Mouse (Mus musculus) c-Kit-positive CD71-negative TER-119-negative erythroid progenitor cells, embryonic 14.5 days (primary cell): Measurements from ENCODE around the gene Actb.

Experiments used
- DNase-seq: peaks from one replicate; pipeline ENCODE4 v3.0.0-alpha.2; 2013; ENCODE audit warnings: low read depth

Gene Actb

DNA sequence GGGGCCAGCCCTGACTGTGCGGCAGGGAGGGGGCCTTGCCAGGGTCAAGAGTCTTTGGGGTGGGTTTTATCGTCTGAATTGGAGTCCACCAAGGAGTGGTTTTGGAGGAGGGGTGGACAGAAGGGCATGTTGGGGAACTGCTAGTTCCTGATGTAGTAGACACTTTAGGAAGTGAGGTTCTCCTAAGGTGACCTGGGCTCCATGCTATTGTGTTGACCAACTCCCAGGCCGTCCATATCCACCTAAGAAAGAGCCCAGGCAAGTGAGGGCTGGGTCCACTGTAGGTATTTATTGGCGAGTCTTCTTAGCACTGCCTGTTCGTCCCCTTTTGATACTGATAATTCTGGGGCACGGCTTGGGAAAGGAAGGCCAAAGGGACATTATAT, 14.5 kb upstream of the Actb start:
- no peak for DNase-seq

DNA sequence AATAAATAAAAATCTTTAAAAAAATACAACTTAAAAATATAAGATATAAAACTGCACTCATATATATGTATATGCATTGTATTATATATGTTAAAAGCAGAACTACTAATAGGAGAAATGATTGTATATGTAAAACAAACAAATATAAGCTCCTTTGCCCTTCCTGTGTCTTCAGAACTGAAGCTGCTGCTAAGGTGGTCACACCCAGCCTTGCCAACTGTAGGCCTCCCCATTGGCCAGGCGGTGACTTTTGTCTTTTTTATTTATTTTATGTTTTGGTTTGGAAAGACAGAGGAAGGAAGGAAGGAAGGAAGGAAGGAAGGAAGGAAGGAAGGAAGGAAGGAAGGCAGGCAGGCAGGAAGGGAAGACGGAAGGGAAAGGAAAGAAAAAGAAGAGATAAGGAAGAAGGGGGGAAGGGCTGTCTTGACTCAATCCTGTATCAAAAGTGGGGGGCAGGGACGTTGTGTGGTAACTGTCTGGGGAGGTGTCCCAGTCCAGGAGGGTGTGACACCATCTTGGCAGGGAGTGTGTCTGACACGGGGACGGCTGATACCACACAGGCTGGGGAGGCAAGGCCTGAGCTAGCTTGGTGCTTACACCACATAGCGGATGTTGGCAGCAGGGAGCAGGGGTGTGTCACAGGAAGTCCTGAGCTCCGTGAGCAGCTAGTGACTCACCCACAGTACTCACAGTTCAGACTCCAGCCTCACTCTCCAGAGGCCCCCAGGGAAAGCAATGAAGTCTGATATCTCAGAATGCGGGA, 13.9 kb upstream of the Actb start:
- peak; percentile 88 for DNase-seq

DNA sequence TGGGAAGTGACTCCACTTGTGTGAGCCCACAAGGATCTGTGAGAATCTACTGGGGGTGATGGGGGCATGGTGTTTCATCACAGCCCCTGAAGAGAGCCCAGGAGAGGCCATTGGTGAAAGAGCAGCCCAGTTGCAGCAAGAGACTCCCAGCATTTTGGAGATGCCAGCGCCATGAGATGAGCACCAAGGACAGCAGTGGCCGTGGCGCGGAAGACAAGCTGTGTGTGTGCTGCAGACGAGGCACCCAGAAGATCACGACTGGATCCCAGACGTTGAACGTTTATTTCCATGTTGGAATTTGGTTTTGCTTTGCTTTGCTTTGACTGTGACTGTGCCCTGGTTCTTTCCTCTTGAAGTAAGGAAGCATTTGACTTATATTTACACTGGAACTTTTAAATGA, 10.8 kb upstream of the Actb start:
- no peak for DNase-seq

DNA sequence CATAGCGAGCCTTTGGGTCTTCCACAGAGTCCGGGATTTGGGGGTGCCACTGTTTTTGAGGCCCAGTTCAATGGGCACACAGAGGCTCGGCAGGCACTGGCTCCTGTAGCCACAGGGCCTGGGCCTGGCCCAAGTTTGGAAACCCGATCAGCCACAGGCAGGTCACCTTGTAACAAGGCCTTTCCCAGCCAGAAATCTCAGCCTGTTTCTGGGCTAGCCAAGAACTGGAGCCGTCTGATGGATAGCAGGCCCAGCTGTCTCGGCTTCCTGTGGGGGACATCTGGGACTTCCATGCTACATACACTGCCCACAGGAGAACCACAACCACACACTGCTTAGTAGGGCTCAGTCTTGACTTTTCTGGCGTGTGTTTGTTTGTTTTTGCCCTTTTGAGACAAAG, 10.0 kb upstream of the Actb start:
- no peak for DNase-seq

DNA sequence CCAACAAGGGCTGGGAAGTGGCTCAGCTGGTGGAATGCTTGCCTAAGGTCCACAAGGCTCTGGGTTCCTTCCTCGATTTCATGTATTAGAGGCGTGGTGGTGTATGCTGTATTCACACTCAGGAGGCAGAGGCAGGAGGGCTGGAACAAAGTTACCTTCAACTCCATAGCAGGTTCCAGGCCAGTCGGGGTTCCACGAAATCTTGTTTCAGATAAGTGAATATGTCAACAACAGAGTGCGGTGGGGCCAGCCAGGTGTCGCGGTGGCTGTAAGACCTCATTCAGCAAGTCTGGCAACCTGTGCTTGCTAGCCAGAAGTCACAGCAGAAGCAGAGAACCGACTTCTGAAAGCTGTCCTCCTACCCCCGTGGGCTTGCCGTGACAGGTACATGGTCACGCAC, 8.7 kb upstream of the Actb start:
- DNase-seq = no peak

DNA sequence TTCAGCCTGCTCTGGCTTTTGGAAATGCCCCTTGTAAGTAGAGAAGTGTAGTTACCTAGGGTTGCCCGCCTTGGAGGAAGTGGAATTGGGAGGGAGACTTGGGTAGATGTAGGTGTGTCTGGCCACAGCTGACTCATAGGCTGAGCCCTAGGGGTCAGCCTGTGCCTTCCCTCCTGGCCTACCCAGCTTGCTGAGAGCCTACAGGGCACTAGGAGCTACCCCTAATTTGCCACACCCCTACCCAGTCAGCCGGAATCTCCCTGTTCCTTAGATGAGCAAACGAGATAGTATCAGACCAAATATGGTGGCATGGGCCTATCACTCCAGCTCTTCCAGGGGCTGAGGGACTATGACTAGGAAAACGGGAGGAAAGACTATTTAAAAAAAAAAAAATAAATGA, 6.2 kb upstream of the Actb start:
- no peak for DNase-seq

DNA sequence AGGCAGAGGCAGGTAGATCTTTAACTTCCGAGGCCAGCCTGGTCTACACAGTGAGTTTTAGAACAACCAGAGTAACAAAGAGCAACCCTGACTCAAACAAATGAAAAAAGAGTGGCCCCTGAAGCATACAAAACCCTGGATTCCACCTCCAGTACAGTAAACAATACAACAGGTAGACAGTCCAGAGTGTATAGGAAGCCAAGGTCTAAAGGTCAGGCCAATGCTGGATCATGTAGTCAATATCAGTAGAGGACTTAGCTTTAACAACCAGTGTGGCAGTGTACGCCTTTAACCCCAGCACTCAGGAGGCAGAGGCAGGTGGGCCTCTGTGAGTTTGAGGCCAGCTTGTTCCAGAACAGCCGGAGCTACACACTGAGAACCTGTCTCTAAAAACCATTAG, 5.8 kb upstream of the Actb start:
- DNase-seq = no peak

DNA sequence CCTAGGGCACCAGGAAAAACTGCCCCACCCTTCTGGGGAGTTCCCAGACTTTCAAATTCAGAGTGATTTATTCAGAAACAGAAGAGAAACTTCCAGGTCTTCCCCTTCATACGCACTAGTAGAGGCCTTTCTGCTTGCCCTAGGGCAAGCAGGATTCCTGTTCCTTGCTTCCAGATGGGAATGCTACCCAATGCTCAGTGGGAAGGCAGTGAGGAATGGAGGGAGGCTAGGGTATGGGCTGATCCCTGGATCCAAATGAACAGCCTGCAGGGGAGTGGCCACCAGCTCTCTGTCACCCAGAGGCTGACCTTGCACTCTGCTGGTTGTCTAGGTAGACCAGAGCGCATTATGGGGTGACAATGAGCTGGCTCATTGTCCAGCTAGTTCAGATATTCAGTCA, 5.1 kb upstream of the Actb start:
- no peak for DNase-seq

DNA sequence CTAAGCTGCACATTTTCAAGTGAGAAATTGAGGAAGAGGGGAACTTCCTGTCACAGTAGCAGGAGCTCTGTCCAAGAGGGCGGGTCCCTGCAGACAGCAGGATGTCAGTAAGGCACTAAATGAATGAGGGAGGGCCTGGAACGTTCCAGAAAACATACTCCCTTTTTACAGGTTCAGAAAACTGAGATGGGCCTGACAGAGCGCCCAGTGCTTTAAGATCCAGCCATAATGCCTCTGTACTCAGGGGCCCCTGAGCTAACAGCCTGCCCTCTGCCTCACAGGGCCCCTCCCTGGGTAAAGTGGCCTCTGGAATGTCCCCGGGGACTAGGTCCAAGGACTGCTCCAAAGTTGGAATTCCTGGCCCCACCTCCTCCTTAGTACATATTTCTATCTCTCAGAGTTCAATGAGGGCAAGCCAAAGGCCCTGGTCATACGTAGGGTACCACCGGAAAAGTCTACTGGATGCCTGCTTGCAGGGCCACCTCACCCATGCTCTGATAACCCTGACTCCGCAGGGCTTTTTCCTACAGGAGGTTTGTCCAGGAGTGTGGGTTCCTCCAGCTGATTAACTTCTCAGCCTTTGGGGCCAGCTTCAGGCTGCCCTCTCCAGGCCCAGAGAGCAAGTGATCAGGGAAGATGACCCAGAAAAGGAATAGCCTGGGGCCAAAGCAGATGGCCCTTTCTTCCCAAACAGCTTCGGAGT, 3.2 kb upstream of the Actb start:
- DNase-seq = no peak

DNA sequence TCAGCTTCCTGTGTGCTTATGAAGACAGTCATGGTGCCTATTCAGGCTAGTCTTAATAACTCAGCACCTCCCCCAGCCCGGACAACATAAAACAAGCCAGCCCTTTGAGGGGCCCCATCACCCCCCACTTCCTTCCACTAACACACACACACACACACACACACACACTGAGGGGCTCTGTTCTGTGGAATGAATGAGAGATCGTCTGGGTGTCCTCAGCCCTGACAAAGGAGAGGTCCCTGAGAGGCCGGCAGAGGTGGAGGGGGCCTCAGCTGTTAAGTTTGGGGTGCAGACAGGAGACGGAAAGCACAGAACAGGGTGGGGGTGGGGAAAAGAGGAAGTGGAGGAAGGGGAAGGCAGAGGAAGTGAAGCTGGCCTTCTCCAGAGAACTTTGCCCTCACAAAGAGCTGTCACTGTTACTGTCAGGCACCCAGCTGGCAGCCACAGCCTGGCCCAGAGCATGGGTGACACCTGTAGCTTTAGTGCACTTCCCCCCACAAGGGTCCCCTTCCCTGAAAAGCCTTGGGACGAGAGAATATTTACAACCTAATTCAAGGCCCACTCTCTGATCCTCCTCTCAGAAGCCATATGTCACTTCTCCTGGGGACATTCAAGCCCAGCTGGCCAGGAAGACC, 2.5 kb upstream of the Actb start:
- DNase-seq = no peak

DNA sequence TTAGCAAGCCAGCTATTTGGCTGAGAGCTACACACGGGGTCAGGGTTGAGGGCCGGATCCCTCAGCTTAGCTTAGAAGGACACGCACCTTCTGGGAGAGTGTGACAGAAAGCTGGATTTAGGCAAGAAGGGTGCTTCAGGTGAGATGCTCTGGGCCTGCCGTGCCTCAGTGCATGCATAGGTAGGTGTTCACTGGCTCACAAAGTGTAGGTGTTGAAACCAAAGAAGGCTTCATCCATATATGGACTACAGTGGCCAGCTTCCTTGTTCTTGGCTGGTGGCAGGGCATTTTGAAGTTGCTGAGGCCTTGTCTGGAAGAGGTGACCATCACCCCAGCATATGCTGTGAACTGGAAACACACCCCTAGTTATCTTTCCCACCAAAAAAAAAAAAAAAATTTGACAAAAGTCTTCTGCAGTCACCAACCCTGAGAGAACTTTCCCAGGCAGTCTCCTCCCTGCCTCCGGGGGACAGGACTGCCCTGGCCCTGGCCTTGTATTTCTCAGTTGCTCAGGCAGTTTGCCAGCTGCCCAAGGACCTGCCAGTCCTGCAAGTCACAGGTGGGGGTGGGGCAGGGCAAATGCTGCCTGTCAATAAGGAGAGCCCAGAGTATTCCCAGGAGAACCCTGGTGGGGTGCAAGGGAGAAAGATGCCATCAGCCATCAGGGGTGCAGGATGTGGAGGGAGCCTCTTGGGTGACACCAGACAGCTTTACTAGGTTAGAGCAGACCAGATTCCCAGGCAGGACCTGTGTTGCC, 1.4 kb upstream of the Actb start:
- DNase-seq = no peak

DNA sequence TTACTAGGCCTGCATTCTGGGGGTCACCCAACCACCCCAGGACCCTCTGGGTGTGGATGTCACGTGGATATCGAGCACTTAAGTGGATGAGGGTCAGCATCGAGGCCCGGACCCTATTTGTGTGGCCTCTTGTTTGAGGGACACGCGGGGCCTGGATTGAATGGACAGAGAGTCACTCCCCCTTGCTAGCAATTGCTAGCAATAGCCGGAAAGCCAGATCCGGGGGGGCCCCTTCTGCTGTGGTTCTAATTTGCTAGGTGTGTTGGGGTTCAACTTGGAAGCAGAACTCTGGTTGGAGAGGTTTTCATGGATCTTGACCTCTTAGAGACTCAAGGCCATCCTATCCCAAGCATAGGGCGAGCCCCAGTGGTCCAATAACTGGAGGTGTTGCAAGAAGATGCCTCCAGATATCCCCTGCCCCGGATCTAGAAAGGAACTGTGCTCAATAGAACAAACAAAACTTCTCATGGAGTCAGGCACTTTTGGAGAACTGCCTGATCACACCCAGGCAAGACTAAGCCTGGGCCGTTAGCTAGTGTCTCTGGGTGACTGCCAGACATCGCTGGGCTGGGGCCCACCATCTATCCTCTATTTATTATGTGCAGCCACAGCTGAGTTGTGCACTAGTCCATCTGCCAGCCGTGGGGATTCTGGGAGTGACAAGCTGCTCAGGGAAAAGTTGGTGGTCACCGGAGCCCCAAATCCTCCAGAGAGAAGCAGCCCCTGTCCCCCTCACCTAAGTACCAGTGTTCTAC, 671 bp upstream of the Actb start:
- no peak for DNase-seq

DNA sequence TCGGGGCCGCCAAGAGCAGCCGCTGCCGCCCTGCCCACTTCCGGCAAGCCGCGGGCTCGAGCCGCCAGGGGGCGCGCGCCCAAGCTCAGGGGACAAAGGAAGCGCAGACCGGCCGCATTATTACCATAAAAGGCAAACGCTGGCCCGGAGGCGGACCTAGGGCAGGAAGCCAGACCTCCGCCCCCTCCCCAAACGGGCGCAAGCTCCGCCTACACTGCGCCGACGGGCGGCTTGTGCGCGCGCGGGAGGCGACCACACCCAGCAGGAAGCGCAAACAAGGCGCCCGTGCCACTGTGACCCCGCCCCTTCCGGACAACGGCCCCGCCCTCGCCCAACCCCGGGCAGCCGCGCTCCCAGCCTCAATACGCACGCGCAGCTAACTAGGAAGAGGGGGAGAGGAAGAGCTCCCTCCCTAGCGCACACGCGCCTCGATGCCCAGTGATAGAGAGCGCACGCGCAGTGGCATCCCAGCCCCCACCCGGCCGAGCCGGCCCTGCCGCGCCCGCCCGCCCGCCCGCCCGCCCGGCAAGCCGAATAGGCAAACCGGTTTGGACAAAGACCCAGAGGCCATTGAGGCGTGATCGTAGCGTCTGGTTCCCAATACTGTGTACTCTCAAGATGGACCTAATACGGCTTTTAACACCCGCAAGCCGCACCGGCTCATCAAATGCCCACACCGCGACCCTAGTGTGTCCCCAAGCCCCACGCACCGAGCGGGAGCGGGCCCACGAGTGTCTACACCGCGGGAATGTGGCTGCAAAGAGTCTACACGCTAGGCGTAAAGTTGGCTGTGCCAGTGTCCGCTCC, 626 bp downstream of the Actb start:
- peak; percentile 94 for DNase-seq

DNA sequence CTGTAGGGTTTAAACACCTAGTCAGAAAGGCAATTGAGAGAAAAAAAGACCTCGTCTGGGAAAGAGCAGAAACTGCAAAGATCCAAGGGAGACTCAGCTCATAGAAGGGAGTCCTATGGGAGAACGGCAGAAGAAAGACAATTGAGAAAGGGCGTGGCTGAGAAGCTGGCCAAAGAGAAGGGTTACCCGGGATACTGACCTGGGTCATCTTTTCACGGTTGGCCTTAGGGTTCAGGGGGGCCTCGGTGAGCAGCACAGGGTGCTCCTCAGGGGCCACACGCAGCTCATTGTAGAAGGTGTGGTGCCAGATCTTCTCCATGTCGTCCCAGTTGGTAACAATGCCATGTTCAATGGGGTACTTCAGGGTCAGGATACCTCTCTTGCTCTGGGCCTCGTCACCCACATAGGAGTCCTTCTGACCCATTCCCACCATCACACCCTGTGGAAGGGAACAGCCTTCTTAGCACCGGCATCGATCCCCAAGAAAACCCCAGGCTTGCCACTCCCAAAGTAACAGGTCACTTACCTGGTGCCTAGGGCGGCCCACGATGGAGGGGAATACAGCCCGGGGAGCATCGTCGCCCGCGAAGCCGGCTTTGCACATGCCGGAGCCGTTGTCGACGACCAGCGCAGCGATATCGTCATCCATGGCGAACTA, 1.4 kb downstream of the Actb start:
- DNase-seq = no peak

DNA sequence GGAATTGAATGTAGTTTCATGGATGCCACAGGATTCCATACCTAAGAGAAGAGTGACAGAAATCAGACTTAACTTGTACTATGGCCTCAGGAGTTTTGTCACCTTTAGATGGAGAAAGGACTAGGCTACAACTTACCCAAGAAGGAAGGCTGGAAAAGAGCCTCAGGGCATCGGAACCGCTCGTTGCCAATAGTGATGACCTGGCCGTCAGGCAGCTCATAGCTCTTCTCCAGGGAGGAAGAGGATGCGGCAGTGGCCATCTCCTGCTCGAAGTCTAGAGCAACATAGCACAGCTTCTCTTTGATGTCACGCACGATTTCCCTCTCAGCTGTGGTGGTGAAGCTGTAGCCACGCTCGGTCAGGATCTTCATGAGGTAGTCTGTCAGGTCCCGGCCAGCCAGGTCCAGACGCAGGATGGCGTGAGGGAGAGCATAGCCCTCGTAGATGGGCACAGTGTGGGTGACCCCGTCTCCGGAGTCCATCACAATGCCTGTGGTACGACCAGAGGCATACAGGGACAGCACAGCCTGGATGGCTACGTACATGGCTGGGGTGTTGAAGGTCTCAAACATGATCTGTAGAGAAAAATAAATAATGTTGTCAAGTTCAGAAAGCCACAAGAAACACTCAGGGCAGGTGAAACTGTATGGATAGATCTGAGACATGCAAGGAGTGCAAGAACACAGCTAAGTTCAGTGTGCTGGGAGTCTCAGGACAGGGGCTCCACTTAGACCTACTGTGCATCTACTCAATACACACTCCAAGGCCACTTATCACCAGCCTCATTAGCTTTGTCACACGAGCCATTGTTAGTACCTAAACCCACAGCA, 2.1 kb downstream of the Actb start:
- no peak for DNase-seq

DNA sequence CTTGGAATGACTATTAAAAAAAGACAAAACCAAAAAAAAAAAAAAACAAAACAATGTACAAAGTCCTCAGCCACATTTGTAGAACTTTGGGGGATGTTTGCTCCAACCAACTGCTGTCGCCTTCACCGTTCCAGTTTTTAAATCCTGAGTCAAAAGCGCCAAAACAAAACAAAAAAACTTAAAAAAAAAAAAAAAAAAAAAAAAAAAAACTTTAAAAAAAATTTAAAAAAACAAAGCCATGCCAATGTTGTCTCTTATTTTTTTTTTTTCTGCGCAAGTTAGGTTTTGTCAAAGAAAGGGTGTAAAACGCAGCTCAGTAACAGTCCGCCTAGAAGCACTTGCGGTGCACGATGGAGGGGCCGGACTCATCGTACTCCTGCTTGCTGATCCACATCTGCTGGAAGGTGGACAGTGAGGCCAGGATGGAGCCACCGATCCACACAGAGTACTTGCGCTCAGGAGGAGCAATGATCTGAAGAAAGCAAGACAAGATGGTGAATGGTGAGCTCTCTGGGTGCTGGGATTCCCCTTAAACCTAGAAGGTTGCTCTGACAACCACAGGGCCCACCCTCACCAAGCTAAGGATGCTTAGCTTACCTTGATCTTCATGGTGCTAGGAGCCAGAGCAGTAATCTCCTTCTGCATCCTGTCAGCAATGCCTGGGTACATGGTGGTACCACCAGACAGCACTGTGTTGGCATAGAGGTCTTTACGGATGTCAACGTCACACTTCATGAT, 2.9 kb downstream of the Actb start:
- DNase-seq = no peak

DNA sequence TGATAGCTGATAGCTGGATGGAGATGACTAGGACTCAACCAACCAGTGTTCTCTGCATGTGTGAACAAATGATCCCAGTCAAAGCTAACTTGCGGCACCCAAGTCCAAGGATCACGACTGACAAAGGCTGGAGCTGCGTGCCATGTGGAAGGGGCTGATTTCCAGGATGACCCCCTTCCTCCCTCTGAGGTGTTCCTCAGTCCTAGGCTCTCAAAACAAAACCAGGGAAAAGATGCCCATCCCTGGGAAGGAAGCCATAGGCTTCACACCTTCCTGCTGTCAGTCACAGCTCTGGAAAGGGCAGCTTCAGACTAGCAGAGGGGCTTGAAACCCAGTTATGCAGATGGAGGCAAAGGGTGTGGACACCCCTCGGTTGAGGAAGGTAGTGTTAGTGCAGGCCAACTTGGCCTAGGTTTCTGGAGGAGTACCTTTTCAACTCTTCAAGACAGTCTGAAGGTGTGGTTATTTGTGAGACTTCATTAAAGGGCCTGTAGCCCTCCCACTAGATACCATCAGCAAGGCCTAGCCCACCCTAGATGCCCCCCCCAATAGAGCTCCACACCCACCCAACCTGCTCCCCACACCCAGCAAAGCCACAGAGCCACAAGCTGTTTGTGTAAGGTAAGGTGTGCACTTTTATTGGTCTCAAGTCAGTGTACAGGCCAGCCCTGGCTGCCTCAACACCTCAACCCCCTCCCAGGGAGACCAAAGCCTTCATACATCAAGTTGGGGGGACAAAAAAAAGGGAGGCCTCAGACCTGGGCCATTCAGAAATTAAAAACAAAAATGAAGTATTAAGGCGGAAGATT, 3.8 kb downstream of the Actb start:
- no peak for DNase-seq

DNA sequence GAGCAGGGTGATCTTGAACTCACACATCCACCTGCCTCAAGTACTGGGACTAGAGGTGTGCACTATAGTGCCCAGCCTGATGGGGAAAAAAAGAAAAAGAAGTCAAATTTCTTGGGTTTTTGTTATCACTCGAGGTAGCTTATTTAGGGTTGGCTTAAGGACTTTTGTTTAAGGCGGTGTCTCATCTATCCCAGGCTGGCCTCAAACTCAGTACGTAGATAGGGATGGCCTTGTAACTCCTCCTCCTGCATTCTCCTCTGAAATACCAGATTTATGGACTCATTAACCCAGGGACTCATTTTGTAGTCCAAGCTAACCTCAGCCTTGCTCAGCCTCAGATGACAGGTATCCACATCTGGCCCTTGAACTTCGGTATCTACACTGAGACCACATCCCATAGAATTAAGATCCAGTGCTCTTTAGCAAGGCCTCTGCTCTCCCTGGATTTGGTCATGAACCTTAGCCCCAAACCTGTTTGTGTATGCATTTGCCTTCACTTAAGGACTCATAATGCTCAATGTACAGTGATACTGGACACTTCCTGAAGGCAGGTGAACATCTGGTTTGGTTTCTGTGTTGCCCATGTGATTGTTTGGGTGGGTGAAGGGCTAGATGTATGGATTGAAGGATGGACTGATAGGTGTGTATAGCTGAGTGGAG, 4.6 kb downstream of the Actb start:
- no peak for DNase-seq
